Mouse (Mus musculus) frontal cortex, postnatal 36 days (tissue): ENCODE measurements around the gene Crtc3.
A peak's percentile ranks its signal among the peaks of the same experiment; 100 is the strongest.

Experiments
- DNase-seq, 2 experiments: peaks; one replicate each; pipeline ENCODE4 v3.0.0; 2022; ENCODE audit warnings: low spot score in 2 of 2

Gene Crtc3

GRCm38 (mm10) chr7:80688556-80689220 is at the start of gene Crtc3:
Gene Crtc3 (minus strand): TSS chr7:80688877.
- peak; percentile 49 to 57 for DNase-seq

DNA sequence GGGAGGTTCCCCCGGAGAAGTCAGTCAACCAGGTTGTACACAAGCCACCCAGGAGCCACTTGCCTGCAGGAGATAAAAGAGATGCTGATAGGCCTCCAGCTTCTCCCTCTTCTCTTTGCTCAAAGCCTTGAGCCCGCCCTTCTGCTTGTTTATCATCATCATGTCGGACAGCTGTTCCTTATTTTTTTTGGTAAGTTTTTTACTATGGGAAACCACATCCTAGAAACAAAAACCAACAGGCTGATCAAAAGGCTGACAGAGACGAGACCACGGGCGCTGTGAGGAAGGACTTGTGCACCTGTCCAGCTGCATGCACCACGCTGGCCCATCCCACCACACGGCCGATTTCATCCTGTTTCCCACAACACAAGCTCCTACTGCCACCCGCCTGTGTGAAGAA is 47.5 kb upstream of the Crtc3 start:
- no peak for DNase-seq

GRCm38 (mm10) chr7:80732986-80733385 is 44.3 kb upstream of the Crtc3 start:
- DNase-seq: no peak

GRCm38 (mm10) chr7:80729662-80730061 is 41.0 kb upstream of the Crtc3 start:
- DNase-seq: peak; percentile 78 to 83

GRCm38 (mm10) chr7:80721041-80721440 is 32.4 kb upstream of the Crtc3 start:
- DNase-seq: peak; percentile 68 to 74

DNA sequence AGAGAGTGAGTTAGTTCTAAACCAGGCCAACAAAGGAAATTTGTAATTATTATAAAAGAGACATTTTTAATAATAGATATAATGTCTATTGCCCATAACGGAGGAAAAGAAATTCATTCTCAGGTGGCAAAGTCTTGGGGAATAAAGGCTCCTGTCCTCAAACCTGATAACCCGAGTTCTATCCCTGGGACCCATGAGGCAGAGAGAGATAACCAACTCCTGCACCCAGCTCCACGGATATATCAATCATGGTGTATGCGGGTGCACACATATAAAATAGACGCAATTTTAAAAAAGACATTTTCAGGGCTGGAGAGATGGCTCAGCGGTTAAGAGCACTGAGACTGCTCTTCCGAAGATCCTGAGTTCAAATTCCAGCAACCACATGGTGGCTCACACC is 30.9 kb upstream of the Crtc3 start:
- DNase-seq: no peak

DNA sequence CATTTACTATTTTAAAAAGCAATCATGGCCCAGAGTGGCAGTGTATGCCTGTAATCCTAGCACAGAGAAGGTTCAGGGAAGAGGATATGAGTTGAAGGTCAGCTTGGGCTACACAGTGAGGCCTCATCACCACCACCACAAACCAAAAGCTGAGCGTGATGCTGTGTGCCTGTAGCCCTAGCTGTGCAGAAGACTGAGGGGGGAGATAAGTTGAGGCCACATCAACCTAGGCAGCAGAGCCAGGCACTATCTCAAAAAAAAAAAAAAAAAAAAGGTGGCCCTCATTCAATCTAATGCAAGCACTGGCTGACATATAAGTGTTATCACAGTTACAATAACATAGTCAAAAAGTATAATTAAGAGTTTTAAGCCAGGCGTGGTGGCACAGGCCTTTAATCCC is 30.4 kb upstream of the Crtc3 start:
- DNase-seq: no peak

DNA sequence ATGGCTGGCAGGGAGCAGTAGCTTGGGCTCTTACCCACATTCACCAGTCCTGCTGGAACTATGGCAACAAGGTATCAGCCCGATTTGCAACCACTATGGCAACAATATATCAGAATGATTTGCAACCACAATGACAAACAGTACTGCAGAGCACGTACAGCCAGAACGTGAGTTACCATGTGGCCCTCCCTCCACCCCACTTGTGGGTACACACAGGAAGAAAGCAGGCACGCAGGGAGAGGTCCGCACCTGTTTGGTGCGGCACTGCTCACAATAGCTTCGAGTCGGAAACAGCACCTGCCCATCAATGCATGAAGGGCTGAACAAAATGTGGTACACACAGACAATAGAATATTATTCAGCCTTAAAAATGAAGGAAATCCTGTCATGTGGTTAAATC is 29.8 kb upstream of the Crtc3 start:
- no peak for DNase-seq

GRCm38 (mm10) chr7:80716758-80717157 is 28.1 kb upstream of the Crtc3 start:
- no peak for DNase-seq

DNA sequence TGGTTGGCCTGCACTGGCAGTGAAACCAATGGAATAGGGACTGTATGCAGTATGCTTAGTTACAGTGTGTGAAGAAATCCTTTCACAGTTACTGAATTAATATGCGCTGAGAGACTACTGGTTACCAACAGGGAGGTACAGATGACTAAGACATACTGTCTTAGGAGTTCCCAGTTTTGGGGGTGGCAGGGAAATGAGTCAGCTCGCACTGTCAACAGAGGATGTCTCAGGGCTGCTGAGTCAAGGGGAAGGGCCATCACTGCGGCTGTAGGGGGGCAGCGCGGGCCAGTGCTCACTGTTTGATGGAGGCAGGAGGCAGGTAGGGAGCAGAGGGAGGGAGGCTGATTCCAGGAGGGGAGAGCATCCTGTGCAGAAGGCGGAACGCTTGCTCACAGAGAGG is 26.6 kb upstream of the Crtc3 start:
- peak; percentile 45 to 62 for DNase-seq

DNA sequence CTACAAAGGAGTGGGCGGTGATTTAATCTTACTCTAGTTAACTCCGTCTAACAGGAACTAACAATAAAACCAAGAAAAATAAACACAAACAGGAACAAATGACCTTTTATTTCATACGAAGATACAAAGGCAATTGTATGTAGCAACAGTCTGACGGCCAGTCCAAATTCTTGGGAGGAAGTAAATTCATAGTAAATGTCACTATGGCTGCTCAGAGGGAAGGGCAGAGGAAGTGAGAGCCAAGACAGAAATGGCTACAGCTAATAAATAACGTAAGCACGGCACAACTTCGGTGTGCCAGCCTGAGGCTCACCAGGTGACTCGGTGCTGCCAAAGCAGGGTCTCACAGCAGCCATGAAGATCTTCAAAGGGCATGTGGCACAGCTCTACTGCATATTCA is 22.8 kb upstream of the Crtc3 start:
- no peak for DNase-seq

DNA sequence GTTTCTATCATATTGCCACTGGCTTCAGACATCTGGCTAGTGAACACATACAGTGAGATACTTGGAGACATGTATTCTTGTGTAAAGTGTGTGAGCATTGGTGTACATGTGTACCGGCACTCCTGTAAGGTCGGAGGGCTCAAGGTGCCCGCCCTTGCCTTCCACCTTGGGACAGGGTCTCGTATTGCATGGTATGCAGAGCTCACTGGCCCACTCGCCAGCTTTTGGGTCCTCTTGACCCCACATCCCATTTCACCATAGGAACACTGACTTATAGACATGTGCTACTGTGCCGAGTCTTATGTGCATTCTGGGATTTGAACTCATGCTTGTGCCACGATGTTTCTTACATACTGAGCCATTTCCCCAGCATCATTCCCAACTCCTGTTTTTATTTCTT is 21.7 kb upstream of the Crtc3 start:
- DNase-seq: no peak

DNA sequence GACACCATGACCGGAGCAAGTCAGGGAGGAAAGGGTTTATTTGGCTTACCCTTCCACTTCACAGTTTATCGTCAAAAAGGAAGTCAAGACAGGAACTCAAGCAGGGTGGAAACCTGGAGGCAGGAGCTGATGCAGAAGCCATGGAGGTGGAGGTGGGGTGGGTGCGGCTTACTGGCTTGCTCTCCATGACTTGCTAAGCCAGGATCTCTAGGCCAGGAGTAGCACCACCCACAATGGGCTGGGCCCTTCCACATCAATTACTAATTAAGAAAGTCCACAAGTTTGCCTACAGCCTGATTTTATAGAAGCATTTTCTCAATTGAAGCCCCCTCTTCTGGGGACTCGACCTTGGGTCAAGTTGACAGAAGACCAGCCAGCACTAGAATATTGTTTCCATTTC is 15.4 kb upstream of the Crtc3 start:
- DNase-seq: no peak

DNA sequence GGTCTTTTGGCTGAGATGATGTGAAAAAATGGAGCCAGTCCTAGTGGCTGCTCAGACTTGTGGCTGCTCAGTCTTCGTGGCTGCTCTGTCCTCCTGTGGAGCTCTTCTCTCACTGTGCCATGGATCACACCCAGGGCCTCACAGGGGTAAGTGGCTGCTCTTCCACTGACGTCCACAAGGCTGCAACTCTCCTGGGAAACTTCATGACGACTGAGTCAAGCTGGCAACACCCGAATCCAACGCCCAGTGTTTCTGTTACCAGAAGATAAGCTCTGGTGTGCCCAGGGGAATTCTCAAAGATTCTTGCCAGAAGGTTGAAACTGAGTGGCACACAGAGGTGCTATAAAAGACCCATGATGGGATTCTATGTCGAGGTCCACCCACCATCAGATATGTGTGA is 13.8 kb upstream of the Crtc3 start:
- DNase-seq: no peak

GRCm38 (mm10) chr7:80699709-80700108 is 11.0 kb upstream of the Crtc3 start:
- no peak for DNase-seq

GRCm38 (mm10) chr7:80698940-80699339 is 10.3 kb upstream of the Crtc3 start:
- no peak for DNase-seq

DNA sequence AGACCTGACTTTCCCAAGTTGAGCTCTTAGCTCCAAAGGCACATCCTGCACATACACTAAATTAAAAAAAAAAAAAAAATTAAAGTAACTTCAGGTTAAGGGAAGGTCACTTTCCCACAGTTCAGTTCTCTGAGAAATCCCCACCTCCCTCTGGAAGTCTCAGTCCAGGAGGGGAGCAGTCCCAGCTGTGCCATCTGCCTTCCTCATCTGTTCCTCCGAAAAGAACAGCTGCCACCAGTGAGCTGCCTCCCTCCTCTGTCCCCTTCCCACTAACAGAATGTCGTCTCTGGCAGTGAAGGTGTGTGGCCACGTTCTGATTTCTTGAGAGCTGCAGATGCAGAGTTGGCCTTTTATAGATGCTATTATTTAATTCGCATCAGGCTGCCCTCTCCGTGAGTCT is 9.2 kb upstream of the Crtc3 start:
- no peak for DNase-seq

GRCm38 (mm10) chr7:80696903-80697302 is 8.2 kb upstream of the Crtc3 start:
- DNase-seq: no peak

- no peak for DNase-seq
Observed at GRCm38 (mm10) chr7:80696334-80696733, 7.7 kb upstream of the Crtc3 start.

GRCm38 (mm10) chr7:80692472-80692871 is 3.8 kb upstream of the Crtc3 start:
- no peak for DNase-seq

DNA sequence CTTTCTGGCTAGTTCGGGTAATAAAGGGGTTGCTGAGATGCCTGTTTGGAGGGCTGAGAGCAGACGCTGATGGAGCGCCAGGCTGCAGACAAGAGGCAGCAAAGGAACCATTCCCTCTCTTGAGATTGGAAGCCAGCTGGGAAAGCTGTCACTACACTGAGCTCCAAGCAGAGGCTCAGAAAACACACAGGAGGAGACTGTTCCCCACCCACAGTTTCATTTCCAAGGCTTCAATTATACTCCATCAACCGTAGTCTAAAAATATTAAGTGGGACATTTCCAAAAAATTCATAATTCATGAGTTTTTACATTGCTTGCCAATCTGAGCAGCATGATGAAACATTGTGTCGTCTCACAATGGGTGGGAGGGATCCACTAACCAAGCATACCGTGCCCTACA is 2.5 kb upstream of the Crtc3 start:
- DNase-seq: peak; percentile 19 to 64

DNA sequence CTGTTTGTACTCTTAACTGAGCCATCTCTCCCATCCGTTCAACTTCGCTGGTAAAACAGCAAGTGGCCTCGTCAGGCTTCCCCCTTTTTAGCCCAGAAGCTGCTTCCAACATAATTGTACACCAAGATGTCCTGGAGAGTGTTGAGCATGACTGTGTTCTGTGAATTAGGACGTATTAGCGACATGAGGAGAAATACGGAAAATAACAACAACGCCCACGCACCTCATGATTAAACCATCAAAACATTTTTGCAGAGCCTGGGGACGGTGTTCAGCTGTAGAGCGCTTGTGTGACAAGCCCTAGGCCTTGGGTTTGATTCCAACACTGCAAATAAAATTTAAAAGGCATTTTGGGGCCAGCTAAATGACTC is 529 bp upstream of the Crtc3 start:
- DNase-seq: peak; percentile 6 to 11

DNA sequence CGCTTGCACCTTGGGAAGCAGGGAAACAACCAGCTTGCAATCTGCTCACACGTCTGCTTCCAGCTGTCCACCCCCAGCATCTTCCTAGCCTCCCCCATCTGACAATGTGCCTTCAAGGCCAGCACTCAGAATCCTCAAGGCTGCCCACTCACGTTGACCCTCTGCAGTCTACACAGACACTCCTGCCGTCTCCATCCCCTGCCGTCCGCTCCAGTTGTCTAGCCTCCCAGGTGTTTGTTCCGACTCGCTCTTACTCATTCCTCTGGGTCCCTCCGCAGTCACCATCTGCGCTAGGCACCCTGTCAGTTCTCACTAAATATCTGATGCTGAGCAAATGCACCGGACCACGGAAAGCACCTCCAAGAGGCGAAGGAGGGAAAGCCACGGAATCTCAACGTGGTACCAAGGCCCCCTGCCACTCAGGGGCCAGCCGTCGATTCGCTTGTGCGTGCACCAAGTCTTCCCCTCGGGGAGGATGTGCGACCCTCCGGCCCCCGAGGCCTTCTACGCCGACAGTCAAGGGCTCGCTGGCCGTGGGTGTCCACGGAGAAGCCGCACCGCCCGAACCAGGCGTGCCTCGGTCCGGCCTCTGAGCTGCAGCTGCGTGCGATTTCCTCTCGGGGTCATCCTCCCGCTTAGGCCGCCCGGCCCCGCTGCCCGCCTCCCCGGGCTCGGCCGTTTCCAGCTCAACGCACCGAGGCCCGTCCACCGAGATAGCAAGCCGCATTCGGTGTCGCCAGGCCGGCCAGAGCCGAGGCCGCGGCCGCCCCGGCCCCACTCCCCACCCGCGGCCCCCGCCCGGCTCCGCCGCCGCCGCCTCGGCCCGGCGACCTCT is 739 bp downstream of the Crtc3 start:
- peak; percentile 64 to 68 for DNase-seq
